Mouse (Mus musculus) hindbrain, embryonic 12.5 days (tissue): ENCODE results near the gene Mkrn3. TPM values are rescaled to one million over a fixed set of nuclear protein-coding genes. Genes with fewer than 3 reads are reported as not detected.

Source experiments
- ATAC-seq: fragments of 200-750 bp; cut with Nextera tagmentation; 2 replicates; pipeline ENCODE4 v1.8.0; 2017; ENCODE audit warnings: moderate TSS enrichment; ENCODE audit not compliant: low FRiP score
- H3K27ac ChIP-seq: fragments of 300-500 bp; sonication (generic); 2 replicates; pipeline ENCODE4 v1.5.1; 2016; ENCODE audit warnings: mild to moderate bottlenecking
- H3K27me3 ChIP-seq: fragments of 300-500 bp; sonication (generic); 2 replicates; pipeline ENCODE4 v1.6.1; 2016; ENCODE audit warnings: mild to moderate bottlenecking
- H3K36me3 ChIP-seq: fragments of 300-500 bp; sonication (generic); 2 replicates; pipeline ENCODE4 v1.6.1; 2016; ENCODE audit warnings: mild to moderate bottlenecking
- H3K4me1 ChIP-seq: fragments of 300-500 bp; sonication (generic); 2 replicates; pipeline ENCODE4 v1.6.1; 2016
- H3K4me2 ChIP-seq: fragments of 300-500 bp; sonication (generic); replicated peaks from 2 replicates; pipeline ENCODE4 v1.6.1; 2016; ENCODE audit warnings: mild to moderate bottlenecking
- H3K4me3 ChIP-seq: fragments of 300-500 bp; sonication (generic); 2 replicates; pipeline ENCODE4 v1.5.1; 2016; ENCODE audit warnings: mild to moderate bottlenecking
- H3K9ac ChIP-seq: fragments of 300-500 bp; sonication (generic); 2 replicates; pipeline ENCODE4 v1.6.1; 2016; ENCODE audit warnings: mild to moderate bottlenecking, moderate library complexity
- H3K9me3 ChIP-seq: fragments of 300-500 bp; sonication (generic); replicated peaks from 2 replicates; pipeline ENCODE4 v1.6.1; 2016; ENCODE audit warnings: mild to moderate bottlenecking
- WGBS: fragments of 180-500 bp; shearing (Covaris S2); methylation state at CpG from one replicate; pipeline ENCODE4 v1.1.7; 2016; 5-methylcytosine and 5-hydroxymethylcytosine counted together
- polyA plus RNA-seq: library from polyadenylated mRNA; unstranded; fragments of >200 nt; fragmentation: Nextera tagmentation; extraction: Ambion mirVana; gene quantifications from 2 replicates; pipeline ENCODE4 v1.2.1, GENCODE M21; 2016

The Mkrn3 gene
- polyA plus RNA-seq, 1 experiment from 2014 or later: 19.1 TPM

- H3K27me3 ChIP-seq: no peaks in the 10 kb centered on the region
- peak overlapping the region; percentile 66 for H3K4me2 ChIP-seq
- 48% methylated on average over 6 of the region's 6 CpGs for WGBS
- H3K4me3 ChIP-seq: peak overlapping the region; percentile 72
- H3K36me3 ChIP-seq: no peaks in the 10 kb centered on the region
- peaks cover 10% of the 10 kb centered on the region for H3K9me3 ChIP-seq
- peak overlapping the region; percentile 89; the same call in 1 of the 2 replicates for H3K9ac ChIP-seq
- H3K27ac ChIP-seq: peak overlapping the region; percentile 93
- no peaks in the 10 kb centered on the region for H3K4me1 ChIP-seq
- ATAC-seq: peak; percentile 61
These were observed 627 bp upstream of the Mkrn3 start for GRCm38 (mm10) chr7:62420566-62420965.

DNA sequence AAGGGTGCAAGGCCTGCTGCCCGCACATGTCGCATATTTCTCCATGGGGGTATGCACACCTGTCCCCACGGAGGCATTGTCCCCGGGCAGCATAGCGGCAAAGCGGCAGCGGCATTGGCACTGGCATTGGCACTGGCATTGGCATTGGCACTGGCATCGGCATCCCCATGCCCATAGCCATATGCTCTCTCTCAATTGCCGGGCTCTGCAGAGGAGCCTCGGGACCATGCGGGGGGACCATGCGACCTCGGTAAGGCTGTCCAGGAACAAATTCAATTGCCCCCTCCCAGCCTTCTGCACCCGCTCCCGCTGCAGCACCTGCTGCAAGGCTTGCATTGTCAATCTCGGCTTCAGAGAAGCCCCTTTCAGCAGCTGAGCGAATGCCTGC lies 840 bp downstream of the Mkrn3 start:
- Histone ChIP-seq H3K9me3 (peaks cover 10% of the 10 kb centered on the region), H3K36me3 (no peaks in the 10 kb centered on the region), H3K4me2 (peak overlapping the region; percentile 66), H3K27me3 (no peaks in the 10 kb centered on the region), H3K4me3 (peak overlapping the region; percentile 72), H3K27ac (peak overlapping the region; percentile 93), H3K9ac (peak overlapping the region; percentile 89), H3K4me1 (no peaks in the 10 kb centered on the region)
- 55% methylated on average over 17 of the region's 17 CpGs for WGBS
- no peak; the same call in 1 of the 2 replicates for ATAC-seq

GRCm38 (mm10) chr7:62418346-62418745 lies 1.6 kb downstream of the Mkrn3 start:
- Histone ChIP-seq H3K4me3 (peak overlapping the region; percentile 72), H3K9me3 (peaks cover 10% of the 10 kb centered on the region), H3K27me3 (no peaks in the 10 kb centered on the region), H3K4me1 (no peaks in the 10 kb centered on the region), H3K36me3 (no peaks in the 10 kb centered on the region), H3K9ac (peak overlapping the region; percentile 89), H3K27ac (peak overlapping the region; percentile 93), H3K4me2 (peak overlapping the region; percentile 66)
- no peak for ATAC-seq
- WGBS: 59% methylated on average over 9 of the region's 9 CpGs

- H3K4me3 ChIP-seq: 0 out of 2 replicates have a peak overlapping the region, but pooled peaks have one; percentile 13
- peak overlapping the region; percentile 82 for H3K27ac ChIP-seq
- H3K4me2 ChIP-seq: peak overlapping the region; percentile 39
- no peaks in the 10 kb centered on the region for H3K27me3 ChIP-seq
- peak overlapping the region; percentile 35; the same call in 1 of the 2 replicates for H3K9ac ChIP-seq
- no peaks in the 10 kb centered on the region for H3K4me1 ChIP-seq
- peak; percentile 62 for ATAC-seq
- peaks cover 10% of the 10 kb centered on the region for H3K9me3 ChIP-seq
- H3K36me3 ChIP-seq: no peaks in the 10 kb centered on the region
These were observed 3.8 kb downstream of the Mkrn3 start for GRCm38 (mm10) chr7:62416173-62416572.

- Histone ChIP-seq H3K9me3 (peaks cover 10% of the 10 kb centered on the region), H3K4me1 (no peaks in the 10 kb centered on the region), H3K9ac (no peak overlapping the region), H3K27me3 (no peaks in the 10 kb centered on the region), H3K27ac (peak overlapping the region; percentile 83), H3K36me3 (no peaks in the 10 kb centered on the region), H3K4me2 (peak overlapping the region; percentile 6; the same call in 1 of the 2 replicates), H3K4me3 (no peak overlapping the region)
- 53% methylated on average over 1 of the region's 1 CpGs for WGBS
- no peak for ATAC-seq
These were observed 4.7 kb downstream of the Mkrn3 start for GRCm38 (mm10) chr7:62415222-62415621.

DNA sequence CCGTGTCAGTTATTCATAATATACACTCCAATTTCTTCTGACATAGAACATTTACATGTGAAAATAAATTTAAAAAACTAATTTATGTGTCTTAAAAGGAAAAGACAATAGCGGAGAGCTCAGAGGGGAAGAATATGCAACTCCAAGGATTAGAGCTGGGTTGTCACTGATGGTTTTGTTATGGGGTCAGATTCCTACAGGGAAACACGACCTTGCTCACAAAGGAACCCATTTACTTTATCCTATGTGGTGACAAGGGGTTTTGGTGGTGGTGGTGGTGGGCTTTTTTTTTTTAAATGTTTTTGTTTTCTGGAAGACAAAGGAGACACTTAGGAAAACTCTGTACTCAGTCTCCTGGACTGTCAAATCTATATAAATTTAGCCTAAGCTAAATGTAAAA lies 12.1 kb downstream of the Mkrn3 start:
- Histone ChIP-seq H3K4me2 (no peak overlapping the region), H3K27me3 (no peaks in the 10 kb centered on the region), H3K27ac (no peak overlapping the region), H3K9me3 (0 out of 2 replicates have a peak, but pooled peaks cover 4% of the 10 kb centered on the region), H3K4me3 (no peak overlapping the region), H3K9ac (no peak overlapping the region), H3K36me3 (no peaks in the 10 kb centered on the region), H3K4me1 (peaks cover 6% of the 10 kb centered on the region; the same call in 1 of the 2 replicates)
- 40% methylated on average over 3 of the region's 3 CpGs for WGBS
- no peak for ATAC-seq

- Histone ChIP-seq H3K4me2 (peak overlapping the region; percentile 51), H3K27me3 (no peaks in the 10 kb centered on the region), H3K27ac (no peak overlapping the region), H3K4me3 (peak overlapping the region; percentile 28), H3K4me1 (peaks cover 6% of the 10 kb centered on the region; the same call in 1 of the 2 replicates), H3K9me3 (0 out of 2 replicates have a peak, but pooled peaks cover 4% of the 10 kb centered on the region), H3K36me3 (no peaks in the 10 kb centered on the region), H3K9ac (peak overlapping the region; percentile 36)
- ATAC-seq: peak; percentile 70
- WGBS: 31% methylated on average over 19 of the region's 19 CpGs
These were observed 13.3 kb downstream of the Mkrn3 start for GRCm38 (mm10) chr7:62406573-62407050.

DNA sequence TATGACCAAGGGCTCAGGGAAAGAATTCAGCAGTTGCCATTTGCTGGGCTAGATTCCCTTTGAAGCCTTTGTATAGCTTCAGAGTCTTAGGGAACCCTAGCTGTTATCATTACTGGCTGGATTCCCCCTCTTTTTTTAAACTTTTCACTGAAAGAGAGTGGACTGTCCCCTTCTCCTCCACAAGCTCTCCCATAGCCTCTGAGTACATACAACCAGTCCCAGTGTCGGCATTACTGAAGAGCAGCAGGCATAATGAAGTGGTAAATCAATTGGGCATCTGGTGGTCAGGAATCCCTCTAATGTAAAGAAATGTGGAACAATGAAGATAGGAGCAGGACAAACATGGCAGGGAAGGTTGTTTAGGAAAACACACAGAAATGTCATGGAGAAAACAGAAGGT lies 27.7 kb downstream of the Mkrn3 start:
- Histone ChIP-seq H3K9ac (no peak overlapping the region), H3K27ac (0 out of 2 replicates have a peak overlapping the region, but pooled peaks have one; percentile 7), H3K4me2 (no peak overlapping the region), H3K36me3 (no peaks in the 10 kb centered on the region), H3K4me3 (no peak overlapping the region), H3K9me3 (peaks cover 2% of the 10 kb centered on the region; the same call in 1 of the 2 replicates), H3K27me3 (no peaks in the 10 kb centered on the region), H3K4me1 (0 out of 2 replicates have a peak, but pooled peaks cover 2% of the 10 kb centered on the region)
- no peak for ATAC-seq
- 33% methylated on average over 1 of the region's 1 CpGs for WGBS

DNA sequence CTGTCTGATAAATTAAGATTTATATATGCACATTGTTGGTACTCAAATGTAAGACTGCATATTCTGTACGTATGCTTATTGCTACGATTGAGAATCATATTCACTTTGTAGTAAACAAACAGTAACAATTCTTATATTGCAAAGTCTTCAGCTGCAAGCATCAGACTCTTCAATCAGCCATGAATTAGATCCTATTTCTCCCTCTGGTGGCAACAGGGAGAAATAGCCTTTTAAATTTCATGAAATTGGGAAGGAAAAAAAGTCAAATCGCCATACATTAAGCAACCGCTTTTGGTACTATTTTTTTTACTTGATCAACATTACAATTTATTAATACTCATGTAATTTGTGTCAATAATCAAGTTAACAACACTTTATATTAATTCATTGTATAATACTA lies 31.6 kb downstream of the Mkrn3 start:
- Histone ChIP-seq H3K9ac (no peak overlapping the region), H3K36me3 (no peaks in the 10 kb centered on the region), H3K9me3 (peaks cover 2% of the 10 kb centered on the region; the same call in 1 of the 2 replicates), H3K4me3 (no peak overlapping the region), H3K4me1 (0 out of 2 replicates have a peak, but pooled peaks cover 2% of the 10 kb centered on the region), H3K27ac (no peak overlapping the region), H3K4me2 (no peak overlapping the region), H3K27me3 (no peaks in the 10 kb centered on the region)
- WGBS: 47% methylated on average over 4 of the region's 4 CpGs
- ATAC-seq: no peak

DNA sequence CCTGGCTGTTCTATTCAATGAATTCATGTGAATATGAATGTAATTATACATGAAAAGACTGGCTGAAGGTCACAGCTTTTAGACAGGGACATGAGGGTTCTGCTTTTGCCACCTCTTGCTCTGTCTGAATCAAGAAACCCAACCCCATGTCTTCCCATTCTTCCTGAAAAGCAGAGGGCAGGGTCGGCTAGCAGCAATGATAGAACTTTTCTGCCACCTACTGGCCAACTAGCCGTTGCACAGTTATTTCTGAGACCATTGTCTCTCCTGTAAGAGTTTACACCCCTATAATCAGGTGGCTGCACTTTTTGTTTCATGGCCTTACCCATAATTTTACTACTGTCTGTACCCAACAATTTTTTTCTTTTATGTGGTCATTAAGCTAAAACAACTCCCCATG lies 37.5 kb downstream of the Mkrn3 start:
- Histone ChIP-seq H3K9me3 (peaks cover 34% of the 10 kb centered on the region), H3K4me2 (no peak overlapping the region), H3K36me3 (no peaks in the 10 kb centered on the region), H3K4me1 (peaks cover 10% of the 10 kb centered on the region), H3K27ac (no peak overlapping the region), H3K4me3 (no peak overlapping the region), H3K9ac (no peak overlapping the region), H3K27me3 (no peaks in the 10 kb centered on the region)
- 7% methylated on average over 2 of the region's 2 CpGs for WGBS
- ATAC-seq: peak; percentile 51; the same call in 1 of the 2 replicates

GRCm38 (mm10) chr7:62378529-62378928 lies 41.4 kb downstream of the Mkrn3 start:
- peaks cover 10% of the 10 kb centered on the region for H3K4me1 ChIP-seq
- peaks cover 44% of the 10 kb centered on the region for H3K9me3 ChIP-seq
- H3K9ac ChIP-seq: peak overlapping the region; percentile 71; the same call in 1 of the 2 replicates
- WGBS: 92% methylated on average over 9 of the region's 9 CpGs
- H3K27me3 ChIP-seq: no peaks in the 10 kb centered on the region
- no peak overlapping the region for H3K27ac ChIP-seq
- ATAC-seq: no peak
- no peaks in the 10 kb centered on the region for H3K36me3 ChIP-seq
- H3K4me2 ChIP-seq: peak overlapping the region; percentile 62
- peak overlapping the region; percentile 56 for H3K4me3 ChIP-seq

- no peaks in the 10 kb centered on the region for H3K36me3 ChIP-seq
- peak overlapping the region; percentile 74 for H3K27ac ChIP-seq
- H3K9ac ChIP-seq: peak overlapping the region; percentile 71
- H3K4me1 ChIP-seq: peaks cover 10% of the 10 kb centered on the region
- H3K4me3 ChIP-seq: peak overlapping the region; percentile 56
- no peaks in the 10 kb centered on the region for H3K27me3 ChIP-seq
- peak overlapping the region; percentile 62 for H3K4me2 ChIP-seq
- ATAC-seq: peak; percentile 66
- H3K9me3 ChIP-seq: peaks cover 44% of the 10 kb centered on the region
- 30% methylated on average over 14 of the region's 14 CpGs for WGBS
These were observed 42.6 kb downstream of the Mkrn3 start for GRCm38 (mm10) chr7:62377313-62377712.
